Mouse (Mus musculus) layer of hippocampus, postnatal 14 days (tissue): ENCODE data around the gene Cmbl. TPM values are rescaled to one million over a fixed set of nuclear protein-coding genes. Genes with fewer than 3 reads are reported as not detected.

Experiments
- DNase-seq, 2 experiments: peaks; one replicate each; pipeline ENCODE4 v3.0.0; 2021 to 2022; ENCODE audit warnings: low spot score in 2 of 2, mixed read lengths in 1 of 2
- long read RNA-seq, 2 experiments: library from polyadenylated mRNA; stranded (forward); transcript quantifications; one replicate each; pipeline ENCODE4 v2.0.0; 2021
- total RNA-seq, 2 experiments: library from RNA; stranded (reverse); gene quantifications; 2 replicates each; pipeline ENCODE4 v1.2.3; 2021

Gene Cmbl
- 10 to 100 TPM; 12.3 to 16.0 TPM for total RNA-seq
- long read RNA-seq, experiment 1, transcript Cmbl-204 (6 exons, 777 nt), result major isoform, 7 of 10 reads
- long read RNA-seq, experiment 1, partial matches to known transcripts, result 0 of 10 reads
- long read RNA-seq, experiment 1, other reads (novel, unspliced or antisense), result 2 of 10 reads
- long read RNA-seq, experiment 2, transcript Cmbl-204 (6 exons, 777 nt), result major isoform, 14 of 19 reads
- long read RNA-seq, experiment 2, partial matches to known transcripts, result 1 of 19 reads
- long read RNA-seq, experiment 2, other reads (novel, unspliced or antisense), result 3 of 19 reads

DNA sequence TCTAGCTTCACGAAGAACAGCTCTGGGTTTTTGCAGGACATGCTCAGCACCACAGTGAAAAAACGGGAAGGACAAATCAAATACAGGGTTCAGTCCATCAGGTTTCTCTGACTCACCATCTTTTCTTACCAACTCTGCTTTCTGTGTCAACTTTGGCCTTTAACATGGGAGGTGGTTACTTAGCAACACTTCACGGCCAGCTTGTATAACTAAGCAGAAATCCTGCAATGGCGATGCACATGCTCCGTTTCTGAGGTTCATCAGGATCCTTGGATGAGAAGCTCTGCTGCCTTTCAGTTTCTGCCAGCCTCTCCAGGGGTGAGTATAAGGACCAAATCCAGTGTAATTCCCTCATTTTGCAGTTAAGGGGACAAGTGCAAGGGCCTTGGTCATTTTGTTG is at the start of gene Cmbl:
Gene Cmbl (plus strand): TSS at position 206 of the 400 bp plus-strand sequence.
- no peak for DNase-seq

DNA sequence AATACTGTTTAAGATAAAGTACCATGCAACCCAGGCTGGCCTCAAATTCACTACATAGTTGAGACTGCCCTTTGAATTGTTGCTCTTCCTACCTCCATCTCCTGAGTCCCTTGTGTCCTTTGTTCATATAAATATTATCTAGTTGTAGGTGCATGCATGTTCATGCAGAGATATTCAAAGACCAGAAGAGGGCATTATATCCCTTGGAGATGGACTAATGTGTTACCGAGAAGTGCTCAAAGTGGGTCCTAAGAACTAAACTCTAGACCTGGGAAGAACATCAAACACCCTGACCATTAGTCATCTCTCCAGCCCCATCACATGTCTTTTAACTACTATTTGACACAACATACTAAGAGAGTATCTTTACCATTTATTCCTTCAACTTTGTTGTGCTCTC is 48.0 kb upstream of the Cmbl start:
- no peak for DNase-seq

DNA sequence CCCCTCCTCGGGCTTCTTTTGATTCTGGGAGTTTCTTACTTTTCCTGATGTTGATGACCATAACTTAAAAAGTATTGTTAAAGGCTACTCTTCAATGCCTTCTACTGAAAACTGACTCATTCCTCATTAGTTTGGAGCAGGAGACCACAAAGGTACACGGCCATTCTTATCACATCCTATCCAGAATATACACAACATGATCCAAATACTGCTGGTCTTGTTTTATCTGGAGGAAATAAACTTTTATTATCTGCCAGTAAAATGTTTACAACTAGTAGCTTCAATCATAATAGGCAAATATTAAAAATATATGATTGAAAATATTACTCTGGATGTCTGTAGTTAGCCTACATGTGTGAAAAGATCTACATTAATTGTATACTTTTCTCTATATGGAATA is 46.8 kb upstream of the Cmbl start:
- no peak for DNase-seq

GRCm38 (mm10) chr15:31519000-31519399 is 46.2 kb upstream of the Cmbl start:
- no peak for DNase-seq

- no peak for DNase-seq
Observed at GRCm38 (mm10) chr15:31526463-31526862, 38.7 kb upstream of the Cmbl start.

DNA sequence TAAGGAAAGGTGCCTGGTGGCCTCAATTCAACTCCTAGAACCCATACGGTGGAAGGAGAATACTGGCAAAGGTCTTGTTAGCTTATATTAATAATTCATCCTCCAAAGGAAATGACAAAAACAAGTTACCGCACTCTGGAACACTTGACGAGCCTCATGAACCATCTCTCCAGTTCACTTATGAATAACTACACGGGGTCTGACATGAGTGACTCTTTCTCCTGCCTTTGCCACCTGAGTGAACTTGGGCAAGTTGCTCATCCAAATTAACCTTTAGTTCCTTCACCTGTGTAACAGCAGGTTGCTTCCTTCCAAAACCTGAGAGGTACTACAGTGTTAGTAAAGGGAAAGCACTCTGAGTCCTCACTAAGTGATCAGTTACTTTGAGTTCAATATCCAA is 36.7 kb upstream of the Cmbl start:
- no peak for DNase-seq

DNA sequence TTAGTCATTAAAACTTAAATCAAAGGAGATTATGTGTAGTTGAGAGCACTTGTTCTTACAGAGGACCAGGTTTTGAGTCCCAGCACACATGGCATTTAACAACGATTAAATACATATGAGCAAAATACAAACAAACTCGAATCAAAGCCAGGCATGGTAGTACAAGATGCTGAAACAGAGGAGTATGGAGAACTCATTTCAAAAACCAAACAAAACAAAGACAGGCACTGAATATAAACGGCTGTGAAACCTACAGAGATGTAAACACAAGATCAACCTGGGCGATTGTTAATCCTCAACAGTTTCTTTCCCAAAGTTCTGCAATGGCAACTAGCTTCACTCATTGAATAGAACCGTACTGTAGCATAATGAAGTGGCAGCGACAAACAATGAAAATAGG is 36.1 kb upstream of the Cmbl start:
- no peak for DNase-seq

DNA sequence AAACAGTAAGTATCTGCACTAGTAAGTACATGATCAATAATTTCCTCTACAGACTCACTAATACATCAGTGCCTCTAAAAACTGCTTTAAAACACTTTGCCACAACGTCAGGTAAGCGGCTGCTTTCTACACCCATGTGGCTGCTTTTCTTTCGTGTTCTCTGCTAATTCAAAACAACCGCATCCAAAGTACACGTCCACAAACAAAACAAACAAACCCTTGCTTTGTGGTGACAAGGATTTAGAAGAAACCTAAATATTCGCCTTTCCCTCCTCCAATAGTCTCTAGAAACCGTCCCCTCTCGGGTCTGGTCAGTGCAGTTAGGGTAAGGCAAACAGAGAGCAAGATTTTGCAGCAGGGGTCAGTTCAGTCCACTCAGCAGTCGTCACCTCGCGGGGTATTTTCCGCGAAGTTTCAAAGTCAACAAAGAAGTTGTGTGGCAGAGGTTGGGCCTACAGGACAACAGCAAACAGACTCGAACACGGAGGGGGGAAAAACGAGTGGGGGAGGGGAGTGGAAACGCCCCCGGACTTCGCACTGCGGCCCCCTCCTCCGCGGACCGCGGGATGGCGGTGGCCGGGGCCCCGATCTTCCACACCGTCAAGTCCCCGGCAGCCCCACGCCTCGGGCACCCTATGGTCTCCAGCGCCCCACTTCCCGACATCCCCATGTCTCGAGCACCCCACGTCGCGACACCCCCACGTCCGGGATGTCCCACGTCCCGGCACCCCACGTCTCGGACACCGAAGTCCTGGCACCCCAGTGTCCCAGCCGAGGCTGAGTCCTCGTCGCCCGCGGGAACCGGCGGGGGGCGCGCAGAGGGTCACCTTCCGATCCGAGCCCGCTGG is 35.2 kb upstream of the Cmbl start:
- peak in 1 of 2 experiments; percentile 41 for DNase-seq

DNA sequence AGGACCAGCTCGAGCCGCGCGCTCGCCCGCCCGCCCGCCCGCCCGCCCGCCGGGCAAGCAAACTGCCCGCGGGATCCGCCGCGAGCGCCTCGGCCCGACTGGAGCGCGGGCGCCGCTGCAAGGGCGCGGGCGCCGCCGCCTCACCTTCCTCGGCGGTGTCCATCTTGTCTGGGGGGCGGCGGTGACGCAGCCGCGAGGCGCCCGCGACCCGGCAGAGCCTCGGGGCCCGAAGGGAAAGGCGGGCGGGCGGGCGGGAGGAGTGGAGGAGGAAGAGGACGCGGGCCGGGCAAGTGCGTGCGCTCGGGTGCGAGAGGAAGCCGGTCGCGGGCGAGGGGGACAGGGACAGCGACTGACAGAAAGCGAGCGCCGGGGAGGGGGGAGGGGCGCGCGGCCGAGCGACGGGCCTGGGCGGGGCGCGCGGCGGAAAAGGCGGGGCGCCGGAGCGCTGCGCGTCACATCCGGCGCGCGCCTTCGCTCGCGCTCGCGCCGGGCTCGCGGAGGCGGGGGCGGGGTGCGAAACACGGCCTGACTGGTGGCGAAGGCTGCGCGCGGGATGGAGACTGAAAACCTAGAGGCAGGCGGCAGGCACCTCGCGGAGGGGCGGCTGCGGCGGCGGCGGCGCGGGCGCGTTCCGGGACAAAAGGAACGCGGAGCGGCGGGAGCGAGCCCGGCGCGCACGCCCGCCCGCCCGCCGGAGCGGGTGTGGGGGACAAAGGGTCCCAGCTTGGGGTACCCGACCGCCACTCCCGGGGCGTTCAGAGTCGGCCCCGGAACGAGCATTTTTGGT is 34.3 kb upstream of the Cmbl start, which contains the start of gene March6:
Gene March6 (minus strand): TSS at position 395 of the 787 bp plus-strand sequence.
- DNase-seq, result peak; percentile 88 to 93

DNA sequence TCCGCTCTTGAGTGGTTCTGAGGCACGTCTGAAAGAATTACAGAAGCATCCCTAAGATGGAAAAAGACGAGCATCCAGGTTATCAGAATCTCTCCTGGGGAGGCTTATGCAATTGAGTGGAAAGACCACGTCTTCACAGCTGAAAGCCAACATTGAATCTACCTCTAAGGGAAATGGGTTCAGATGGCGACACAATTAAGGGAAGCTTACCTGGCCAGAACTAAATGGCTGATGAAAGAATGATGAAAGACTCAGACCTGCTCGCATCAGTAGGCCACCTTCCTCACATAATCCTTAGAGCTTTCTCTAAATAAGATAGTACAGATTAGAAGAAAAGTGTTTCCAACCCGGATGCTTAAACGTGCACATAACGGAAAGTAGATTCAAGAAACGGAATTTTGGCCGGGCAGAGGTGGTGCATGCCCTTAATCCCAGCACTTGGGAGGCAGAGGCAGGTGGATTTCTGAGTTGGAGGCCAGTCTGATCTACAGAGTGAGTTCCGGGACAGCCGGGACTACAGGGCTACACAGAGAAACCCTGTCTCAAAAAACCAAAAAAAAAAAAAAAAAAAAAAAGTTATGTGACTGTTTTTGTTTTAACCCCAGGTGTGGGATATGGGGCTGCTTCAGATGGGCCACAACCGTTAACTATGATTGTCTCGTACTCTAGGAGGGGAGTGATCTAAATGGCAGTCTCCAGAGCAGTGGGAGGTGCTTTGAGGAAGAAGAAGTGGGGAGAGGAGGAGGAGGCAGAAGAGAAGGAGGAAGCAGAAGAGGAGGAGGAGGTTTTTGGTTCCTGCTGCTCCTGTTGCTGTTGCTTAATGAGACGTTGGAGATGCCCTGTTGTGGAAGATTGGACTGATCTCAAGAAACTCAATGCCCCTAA is 33.5 kb upstream of the Cmbl start:
- DNase-seq, result no peak

DNA sequence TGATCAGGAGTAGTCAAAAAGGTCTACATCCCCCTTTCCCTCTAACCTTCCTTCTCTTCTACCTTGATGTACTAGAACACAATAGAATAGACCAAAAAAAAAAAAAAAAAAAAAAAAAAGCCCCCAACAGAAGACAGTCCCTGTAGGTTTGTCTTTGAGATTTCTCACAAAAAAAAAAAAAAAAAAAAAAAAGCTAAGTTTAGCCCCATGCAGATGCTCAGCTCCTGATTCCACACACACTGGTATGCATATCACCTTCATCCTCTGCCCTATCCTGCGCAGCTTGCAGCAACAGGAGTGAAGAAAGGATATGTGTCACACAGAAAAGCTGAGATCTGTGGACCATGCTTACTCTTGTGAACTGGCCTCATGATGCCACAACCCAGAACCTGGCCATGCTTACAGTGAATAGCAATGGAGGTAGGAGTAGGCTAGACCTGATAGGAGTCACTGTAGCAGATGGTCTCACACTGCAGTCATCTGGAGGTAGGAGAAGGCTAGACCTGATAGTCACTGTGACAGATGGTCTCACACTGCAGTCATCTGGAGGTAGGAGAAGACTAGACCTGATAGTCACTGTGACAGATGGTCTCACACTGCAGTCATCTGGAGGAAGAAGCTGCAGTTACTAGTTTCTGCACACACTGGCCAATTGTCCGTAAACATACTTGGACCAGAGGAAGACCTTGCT is 32.7 kb upstream of the Cmbl start:
- DNase-seq, result no peak

GRCm38 (mm10) chr15:31533529-31533928 is 31.7 kb upstream of the Cmbl start:
- DNase-seq, result no peak

- DNase-seq, result no peak
Observed at GRCm38 (mm10) chr15:31534421-31535258, 30.5 kb upstream of the Cmbl start.

GRCm38 (mm10) chr15:31535259-31535855 is 29.8 kb upstream of the Cmbl start:
- no peak for DNase-seq

- peak; percentile 43 to 57 for DNase-seq
Observed at GRCm38 (mm10) chr15:31536051-31536737, 29.0 kb upstream of the Cmbl start.

DNA sequence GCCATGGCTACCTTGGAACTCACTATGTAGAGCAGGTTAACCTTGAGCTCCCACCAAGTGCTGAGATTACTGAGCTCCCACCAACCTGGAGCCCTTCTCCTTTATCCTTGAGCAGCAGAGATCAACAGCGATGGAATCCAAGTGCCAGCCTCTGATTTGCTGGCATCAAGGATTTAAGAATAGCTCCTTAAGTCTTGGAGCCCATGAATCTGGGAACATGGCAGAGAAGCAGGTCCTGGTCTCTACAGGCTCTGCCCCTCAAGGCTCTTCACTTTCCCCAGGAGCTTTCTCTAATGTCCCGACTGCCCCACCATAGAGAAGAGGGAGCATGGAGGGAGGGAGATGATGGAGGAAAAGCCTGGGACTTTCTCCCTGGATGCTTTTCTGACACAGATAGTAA is 27.5 kb upstream of the Cmbl start:
- DNase-seq, result no peak

GRCm38 (mm10) chr15:31538346-31538745 is 26.8 kb upstream of the Cmbl start:
- no peak for DNase-seq
